Mouse (Mus musculus): ENCODE results near the gene Gimap9. TPM values are rescaled to one million over a fixed set of nuclear protein-coding genes. Genes with fewer than 3 reads are reported as not detected.

Gimap9 gene
- polyA plus RNA-seq, 1 experiment from 2014 or later = 11.6 TPM

DNA sequence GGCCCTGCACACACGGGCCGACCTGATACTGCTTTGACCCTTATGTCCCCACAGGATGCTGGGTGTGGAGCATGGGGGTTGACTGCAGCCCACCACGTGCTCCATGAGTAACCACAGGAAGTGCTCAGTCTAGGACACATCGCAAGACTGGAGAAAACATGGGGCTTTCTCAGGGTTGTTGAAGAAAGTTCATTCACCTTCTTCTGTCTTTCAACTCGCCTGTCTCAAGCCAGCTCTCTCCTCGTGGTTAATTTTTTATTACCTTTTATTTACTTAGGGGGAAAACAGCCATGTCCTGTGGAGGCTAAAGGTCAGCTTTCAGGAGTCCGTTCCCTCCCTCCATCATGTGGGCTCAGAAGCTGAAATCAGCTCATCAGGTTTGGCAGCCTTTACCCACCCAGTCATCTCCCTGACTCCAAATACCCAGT, 9.8 kb upstream of the Gimap9 start:
- Histone ChIP-seq H3K4me2 (replicated peaks) (no peak overlapping the region), H3K9me3 (no peaks in the 10 kb centered on the region), H3K36me3 (no peaks in the 10 kb centered on the region), H3K4me3 (no peak overlapping the region), H3K27me3 (no peaks in the 10 kb centered on the region), H3K9ac (no peak overlapping the region), H3K27ac (no peak overlapping the region), H3K4me1 (no peaks in the 10 kb centered on the region)
- ATAC-seq (ENCODE audit: insufficient number of reproducible peaks, insufficient read depth, low FRiP score, low TSS enrichment) = no peak
- 60% methylated on average over 7 of the region's 7 CpGs for WGBS

DNA sequence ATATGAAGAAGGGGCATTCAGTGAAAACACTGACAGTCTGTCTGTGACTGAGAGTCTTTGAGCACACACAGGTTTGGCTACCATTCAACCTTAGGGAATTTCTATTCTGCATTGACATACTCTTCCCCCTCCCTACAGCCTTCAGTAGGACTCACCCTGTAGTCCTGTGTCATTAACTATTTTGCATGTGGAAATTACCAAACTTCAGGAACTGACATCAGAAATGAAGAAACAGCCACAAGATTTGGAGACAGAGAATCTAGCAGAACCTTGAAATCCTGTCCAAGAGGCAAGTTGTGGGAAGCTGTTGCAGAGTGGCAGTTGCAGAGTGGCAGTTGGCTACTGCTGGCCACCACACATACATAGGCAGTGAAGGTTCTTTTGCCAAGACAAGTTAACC, 7.9 kb upstream of the Gimap9 start:
- ATAC-seq (ENCODE audit: insufficient number of reproducible peaks, insufficient read depth, low FRiP score, low TSS enrichment) = no peak
- H3K4me3 ChIP-seq = no peak overlapping the region

DNA sequence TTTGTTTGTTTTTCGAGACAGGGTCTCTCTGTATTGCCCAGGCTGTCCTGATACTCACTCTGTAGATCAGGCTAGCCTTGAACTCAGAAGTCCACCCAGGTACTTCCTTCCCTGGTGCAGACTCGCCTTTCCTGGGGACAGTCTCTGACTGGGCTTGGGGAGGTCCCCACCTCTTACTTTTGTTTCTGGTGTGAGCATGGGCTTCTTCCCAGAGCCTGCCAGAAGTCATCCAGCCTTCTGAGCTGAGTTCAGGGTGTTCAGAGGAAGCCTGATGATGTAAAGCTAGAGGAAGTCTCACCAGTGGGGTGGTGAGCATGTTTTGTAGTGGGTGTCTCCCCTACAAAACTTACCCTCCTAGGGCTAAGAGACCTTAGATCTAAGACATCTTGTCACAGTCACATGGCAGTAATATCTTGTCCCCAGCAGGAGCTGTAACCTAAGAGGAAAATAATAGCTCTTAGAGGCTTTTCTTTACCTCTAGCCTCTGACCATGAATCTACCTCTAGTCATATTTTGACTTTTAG, 6.4 kb upstream of the Gimap9 start:
- H3K4me2 ChIP-seq (replicated peaks) = no peak overlapping the region
- H3K36me3 ChIP-seq = no peaks in the 10 kb centered on the region
- no peak overlapping the region for H3K27ac ChIP-seq
- H3K4me1 ChIP-seq = no peaks in the 10 kb centered on the region
- no peaks in the 10 kb centered on the region for H3K27me3 ChIP-seq
- WGBS = 53% methylated on average over 2 of the region's 2 CpGs
- no peak overlapping the region for H3K4me3 ChIP-seq
- no peak for ATAC-seq (ENCODE audit: insufficient number of reproducible peaks, insufficient read depth, low FRiP score, low TSS enrichment)
- no peaks in the 10 kb centered on the region for H3K9me3 ChIP-seq
- no peak overlapping the region for H3K9ac ChIP-seq

More for the DNA sequence above, 7.9 kb upstream of the Gimap9 start:
- Histone ChIP-seq H3K36me3 (no peaks in the 10 kb centered on the region), H3K9ac (no peak overlapping the region), H3K9me3 (no peaks in the 10 kb centered on the region), H3K4me2 (replicated peaks) (no peak overlapping the region), H3K27me3 (no peaks in the 10 kb centered on the region), H3K4me1 (no peaks in the 10 kb centered on the region), H3K27ac (no peak overlapping the region)

DNA sequence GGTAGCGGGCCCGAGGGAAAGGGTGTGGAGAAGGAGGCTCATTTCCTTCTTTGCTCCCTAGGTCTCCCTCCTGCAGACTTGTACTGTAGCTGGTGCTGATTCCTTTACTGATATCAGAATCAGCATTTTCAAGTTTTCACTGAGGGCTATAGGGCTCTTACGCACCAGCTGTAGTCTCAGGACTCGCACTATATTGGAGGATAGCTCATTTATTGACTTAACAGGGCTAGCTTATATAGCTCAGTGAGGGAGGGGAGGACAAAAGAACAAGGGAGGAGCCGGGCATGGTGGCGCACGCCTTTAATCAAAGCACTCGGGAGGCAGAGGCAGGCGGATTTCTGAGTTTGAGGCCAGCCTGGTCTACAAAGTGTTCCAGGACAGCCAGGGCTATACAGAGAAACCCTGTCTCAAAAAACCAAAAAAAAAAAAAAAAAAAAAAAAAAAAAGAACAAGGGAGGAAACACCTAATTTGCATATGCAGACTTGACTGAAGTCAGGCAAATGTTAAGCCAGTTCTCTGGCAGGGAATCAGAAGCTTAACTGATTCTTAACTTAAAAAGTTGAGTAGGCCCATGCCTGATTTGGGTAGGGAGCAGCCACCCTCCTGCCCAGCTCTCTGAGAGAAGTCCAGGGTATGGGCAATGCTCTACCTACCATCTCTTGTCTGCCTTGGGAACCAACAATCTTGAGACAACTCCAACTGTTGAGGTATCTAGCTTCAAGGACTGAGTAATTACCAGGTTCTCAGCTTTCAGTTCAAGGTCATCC, 1.5 kb upstream of the Gimap9 start:
- Histone ChIP-seq H3K9ac (no peak overlapping the region), H3K36me3 (no peaks in the 10 kb centered on the region), H3K4me3 (no peak overlapping the region), H3K27me3 (no peaks in the 10 kb centered on the region), H3K4me1 (no peaks in the 10 kb centered on the region; the same call in 1 of the 2 replicates), H3K4me2 (replicated peaks) (no peak overlapping the region), H3K9me3 (no peaks in the 10 kb centered on the region), H3K27ac (no peak overlapping the region)
- 92% methylated on average over 9 of the region's 9 CpGs for WGBS
- ATAC-seq (ENCODE audit: insufficient number of reproducible peaks, insufficient read depth, low FRiP score, low TSS enrichment) = no peak

DNA sequence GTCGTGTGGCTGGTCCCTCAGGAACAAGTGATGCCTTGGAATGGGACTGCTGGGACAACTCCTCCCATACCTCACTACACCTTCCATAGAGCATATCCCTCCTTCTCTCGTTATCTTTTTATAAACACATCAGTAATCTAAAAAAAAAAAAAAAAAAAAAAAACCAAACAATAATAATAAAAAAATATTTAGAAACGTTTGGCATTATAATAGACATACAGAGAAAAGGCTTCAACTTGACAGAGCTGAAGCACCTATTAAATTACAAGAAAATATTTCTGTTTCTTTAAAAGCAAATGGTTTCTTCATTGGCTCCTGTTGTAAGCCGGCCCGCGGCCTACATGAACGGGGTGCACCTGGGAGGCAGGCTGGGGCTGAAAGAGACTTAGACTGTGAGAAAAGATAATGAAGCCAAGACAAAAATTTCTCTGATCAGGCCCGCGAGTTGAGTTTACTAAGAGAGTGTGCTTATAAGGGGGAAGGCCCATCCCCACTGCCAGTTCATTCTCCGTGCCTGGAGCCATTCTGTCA, 464 bp upstream of the Gimap9 start:
- no peak overlapping the region for H3K9ac ChIP-seq
- no peaks in the 10 kb centered on the region for H3K36me3 ChIP-seq
- no peaks in the 10 kb centered on the region for H3K9me3 ChIP-seq
- peak overlapping the region; percentile 45 for H3K4me2 ChIP-seq (replicated peaks)
- 40% methylated on average over 10 of the region's 10 CpGs for WGBS
- ATAC-seq (ENCODE audit: insufficient number of reproducible peaks, insufficient read depth, low FRiP score, low TSS enrichment) = no peak
- H3K27me3 ChIP-seq = no peaks in the 10 kb centered on the region
- H3K4me3 ChIP-seq = peak overlapping the region; percentile 27
- H3K4me1 ChIP-seq = no peaks in the 10 kb centered on the region; the same call in 1 of the 2 replicates
- H3K27ac ChIP-seq = no peak overlapping the region

DNA sequence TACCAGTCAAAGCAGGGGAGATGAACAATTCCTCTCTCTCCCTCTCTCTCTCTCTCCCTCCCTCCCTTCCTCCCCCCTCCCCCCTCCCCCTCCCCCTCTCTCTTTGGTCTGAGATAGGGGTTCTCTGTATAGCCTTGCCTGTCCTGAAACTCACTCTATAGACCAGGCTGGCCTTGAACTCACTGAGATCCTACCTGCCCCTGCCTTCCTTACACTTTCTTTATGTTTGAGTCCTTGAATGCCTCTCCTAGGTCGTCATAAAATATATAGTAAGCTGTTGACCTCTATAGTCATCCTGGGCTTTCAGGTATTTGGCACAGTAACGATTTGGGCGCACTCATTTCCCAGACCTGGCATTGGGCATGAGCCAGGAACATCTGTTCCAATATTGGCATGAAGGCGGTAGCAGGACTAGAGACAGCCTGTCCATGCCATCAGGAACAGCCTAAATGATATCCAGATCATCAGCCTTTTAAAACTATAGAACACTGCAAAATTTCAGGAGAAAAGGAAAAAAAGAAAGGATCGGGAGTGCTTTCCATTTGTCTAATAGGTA, 1.0 kb downstream of the Gimap9 start:
- Histone ChIP-seq H3K36me3 (no peaks in the 10 kb centered on the region), H3K4me2 (replicated peaks) (peak overlapping the region; percentile 45), H3K4me1 (no peaks in the 10 kb centered on the region; the same call in 1 of the 2 replicates), H3K4me3 (peak overlapping the region; percentile 27; the same call in 1 of the 2 replicates), H3K9me3 (no peaks in the 10 kb centered on the region), H3K27ac (no peak overlapping the region), H3K9ac (no peak overlapping the region), H3K27me3 (no peaks in the 10 kb centered on the region)
- 88% methylated on average over 5 of the region's 5 CpGs for WGBS
- ATAC-seq (ENCODE audit: insufficient number of reproducible peaks, insufficient read depth, low FRiP score, low TSS enrichment) = no peak

DNA sequence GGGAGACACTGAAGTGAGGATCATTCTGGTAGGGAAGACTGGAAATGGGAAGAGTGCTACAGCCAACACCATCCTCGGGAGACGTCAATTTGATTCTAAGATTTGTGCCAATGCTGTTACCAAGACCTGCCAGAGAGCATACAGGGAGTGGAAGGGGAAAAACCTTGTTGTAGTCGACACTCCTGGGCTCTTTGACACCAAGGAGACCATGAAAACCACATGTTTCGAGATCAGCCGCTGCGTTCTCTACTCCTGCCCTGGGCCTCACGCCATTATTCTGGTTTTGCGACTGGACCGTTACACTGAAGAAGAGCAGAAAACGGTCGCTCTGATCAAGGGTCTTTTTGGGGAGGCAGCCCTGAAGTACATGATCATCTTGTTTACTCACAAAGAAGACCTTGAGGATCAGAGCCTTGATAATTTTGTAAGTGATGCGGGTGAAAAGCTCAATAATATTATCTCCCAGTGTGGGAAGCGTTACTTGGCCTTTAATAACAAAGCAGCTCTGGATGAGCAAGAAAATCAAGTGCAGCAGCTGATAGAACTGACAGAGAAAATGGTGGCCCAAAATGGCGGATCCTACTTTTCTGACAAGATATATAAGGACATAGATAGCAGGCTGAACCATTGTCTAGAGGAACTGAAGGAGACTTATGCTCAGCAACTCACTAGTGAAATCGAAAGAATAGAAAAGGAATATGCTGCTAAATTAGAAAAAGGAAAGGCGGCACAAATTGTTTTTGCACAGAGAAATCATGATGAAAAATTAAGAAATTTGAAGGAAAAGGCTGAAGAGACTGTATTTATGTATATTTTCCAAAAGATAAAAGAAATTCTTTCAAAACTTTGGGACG, 1.8 kb downstream of the Gimap9 start:
- Histone ChIP-seq H3K27ac (no peak overlapping the region), H3K27me3 (no peaks in the 10 kb centered on the region), H3K4me3 (no peak overlapping the region), H3K36me3 (no peaks in the 10 kb centered on the region), H3K9ac (no peak overlapping the region), H3K9me3 (no peaks in the 10 kb centered on the region), H3K4me2 (replicated peaks) (no peak overlapping the region), H3K4me1 (no peaks in the 10 kb centered on the region; the same call in 1 of the 2 replicates)
- no peak for ATAC-seq (ENCODE audit: insufficient number of reproducible peaks, insufficient read depth, low FRiP score, low TSS enrichment)
- WGBS = 93% methylated on average over 17 of the region's 17 CpGs

DNA sequence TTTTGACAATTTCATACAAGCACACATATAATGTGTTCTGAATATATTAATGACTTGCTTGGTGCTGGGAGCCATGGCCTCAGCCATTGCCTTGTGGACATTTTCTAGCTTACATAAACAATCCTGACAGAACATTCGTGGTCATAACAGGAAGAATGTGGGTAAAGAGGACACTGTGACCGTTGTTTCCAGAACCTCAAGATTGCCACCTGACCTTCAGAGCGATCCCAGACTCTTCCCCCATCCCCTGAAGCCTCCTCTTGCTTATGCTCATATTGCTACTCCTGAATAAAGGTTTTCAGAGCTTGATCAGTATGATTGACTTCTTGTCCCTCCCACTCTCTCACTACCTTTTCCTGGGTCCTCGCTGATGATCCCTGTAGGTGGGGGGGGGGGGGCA, 2.5 kb downstream of the Gimap9 start:
- no peak for ATAC-seq (ENCODE audit: insufficient number of reproducible peaks, insufficient read depth, low FRiP score, low TSS enrichment)

DNA sequence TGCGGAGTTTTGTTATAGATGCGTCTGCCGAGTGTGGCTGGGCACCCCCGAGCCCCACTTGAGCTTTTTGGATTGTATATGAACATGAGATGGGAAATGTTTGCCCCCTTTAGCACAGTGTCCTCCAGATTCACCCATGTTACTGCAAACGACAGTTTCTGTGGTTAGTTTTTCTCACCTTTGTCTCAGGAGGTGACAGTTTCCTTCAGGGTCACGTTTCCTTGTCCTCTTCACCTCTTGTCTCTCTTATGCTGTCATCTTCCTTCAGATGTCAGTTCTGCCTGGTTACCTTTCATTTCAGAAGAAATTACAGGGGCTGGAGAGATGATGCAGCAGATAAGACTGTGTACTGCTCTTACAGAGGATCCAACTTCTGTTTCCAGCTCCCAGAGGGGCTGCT, 3.8 kb downstream of the Gimap9 start:
- no peak for ATAC-seq (ENCODE audit: insufficient number of reproducible peaks, insufficient read depth, low FRiP score, low TSS enrichment)
- WGBS = 78% methylated on average over 6 of the region's 6 CpGs
- no peaks in the 10 kb centered on the region for H3K27me3 ChIP-seq

More for the DNA sequence above, 2.5 kb downstream of the Gimap9 start:
- no peaks in the 10 kb centered on the region for H3K9me3 ChIP-seq
- H3K4me3 ChIP-seq = no peak overlapping the region
- no peak overlapping the region for H3K4me2 ChIP-seq (replicated peaks)
- H3K27ac ChIP-seq = no peak overlapping the region
- H3K4me1 ChIP-seq = no peaks in the 10 kb centered on the region; the same call in 1 of the 2 replicates
- no peak overlapping the region for H3K9ac ChIP-seq
- 80% methylated on average over 4 of the region's 4 CpGs for WGBS
- H3K27me3 ChIP-seq = no peaks in the 10 kb centered on the region
- H3K36me3 ChIP-seq = no peaks in the 10 kb centered on the region

DNA sequence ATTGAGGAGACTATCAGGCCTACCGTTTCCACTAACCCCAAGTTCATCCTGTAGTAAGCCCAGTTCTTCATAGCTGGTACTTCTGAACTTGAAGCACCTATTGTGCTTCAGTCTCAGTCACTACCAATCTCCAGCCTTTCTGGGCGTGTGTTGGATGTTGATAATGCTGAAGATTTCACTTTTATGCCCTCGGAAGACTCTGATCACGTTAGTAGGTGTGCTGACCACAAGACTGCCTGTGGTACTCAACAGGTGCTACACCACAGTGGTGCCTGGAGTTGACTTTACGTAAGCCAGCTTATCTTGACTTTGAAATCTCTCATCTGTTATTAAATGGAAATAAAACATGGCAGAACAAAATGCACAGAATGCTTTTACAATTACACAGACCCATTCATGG, 4.5 kb downstream of the Gimap9 start:
- Histone ChIP-seq H3K4me2 (replicated peaks) (no peak overlapping the region), H3K9ac (no peak overlapping the region), H3K4me3 (no peak overlapping the region), H3K4me1 (no peaks in the 10 kb centered on the region; the same call in 1 of the 2 replicates), H3K27me3 (no peaks in the 10 kb centered on the region), H3K36me3 (no peaks in the 10 kb centered on the region), H3K9me3 (no peaks in the 10 kb centered on the region), H3K27ac (no peak overlapping the region)
- WGBS = 83% methylated on average over 5 of the region's 5 CpGs
- no peak for ATAC-seq (ENCODE audit: insufficient number of reproducible peaks, insufficient read depth, low FRiP score, low TSS enrichment)

More for the DNA sequence above, 3.8 kb downstream of the Gimap9 start:
- no peak overlapping the region for H3K4me3 ChIP-seq
- H3K36me3 ChIP-seq = no peaks in the 10 kb centered on the region
- H3K27ac ChIP-seq = no peak overlapping the region
- H3K9ac ChIP-seq = no peak overlapping the region
- H3K4me1 ChIP-seq = no peaks in the 10 kb centered on the region; the same call in 1 of the 2 replicates
- no peak overlapping the region for H3K4me2 ChIP-seq (replicated peaks)
- H3K9me3 ChIP-seq = no peaks in the 10 kb centered on the region

DNA sequence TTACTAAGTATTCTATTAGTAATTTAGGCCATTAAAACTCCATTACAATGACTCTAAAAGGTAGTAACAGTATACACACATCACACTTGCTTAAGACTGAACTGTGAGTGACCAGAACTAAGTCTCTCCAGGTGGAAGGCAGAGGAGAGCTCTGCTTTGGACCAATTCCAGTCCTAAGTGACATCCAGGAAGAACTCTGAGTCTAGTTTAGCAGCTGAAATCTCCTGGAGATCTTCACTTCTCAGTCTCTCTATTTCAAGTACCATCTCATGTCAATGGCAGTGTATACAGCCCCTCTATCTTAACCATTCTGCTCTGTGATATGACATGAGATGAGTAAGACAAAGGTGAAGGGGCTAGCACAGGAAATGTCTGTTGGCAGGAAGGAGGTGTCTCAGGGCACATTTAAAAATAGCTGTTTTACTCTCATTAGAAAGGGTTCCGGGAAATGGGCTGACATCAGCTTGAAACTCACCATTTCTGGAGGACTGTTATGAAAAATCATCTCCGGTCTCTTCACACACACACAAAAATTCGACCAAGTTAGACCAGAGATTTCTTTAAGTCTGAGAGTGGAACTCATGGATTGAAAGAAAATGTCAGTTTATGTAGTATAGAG, 5.7 kb downstream of the Gimap9 start:
- no peaks in the 10 kb centered on the region for H3K9me3 ChIP-seq
- no peak overlapping the region for H3K9ac ChIP-seq
- ATAC-seq (ENCODE audit: insufficient number of reproducible peaks, insufficient read depth, low FRiP score, low TSS enrichment) = no peak
- H3K27ac ChIP-seq = no peak overlapping the region
- no peaks in the 10 kb centered on the region for H3K36me3 ChIP-seq
- WGBS = 78% methylated on average over 3 of the region's 3 CpGs
- H3K27me3 ChIP-seq = no peaks in the 10 kb centered on the region
- H3K4me2 ChIP-seq (replicated peaks) = no peak overlapping the region
- no peaks in the 10 kb centered on the region for H3K4me1 ChIP-seq
- no peak overlapping the region for H3K4me3 ChIP-seq

All from embryonic facial prominence, embryonic 12.5 days (tissue).